Mouse (Mus musculus) cerebellum, adult 11-12 months (tissue): Measurements from ENCODE around the gene Xrcc1.
A peak's percentile ranks its signal among the peaks of the same experiment; 100 is the strongest.

Experiments
- DNase-seq: peaks from one replicate; pipeline ENCODE4 v3.0.0; 2022

Xrcc1 gene

DNA sequence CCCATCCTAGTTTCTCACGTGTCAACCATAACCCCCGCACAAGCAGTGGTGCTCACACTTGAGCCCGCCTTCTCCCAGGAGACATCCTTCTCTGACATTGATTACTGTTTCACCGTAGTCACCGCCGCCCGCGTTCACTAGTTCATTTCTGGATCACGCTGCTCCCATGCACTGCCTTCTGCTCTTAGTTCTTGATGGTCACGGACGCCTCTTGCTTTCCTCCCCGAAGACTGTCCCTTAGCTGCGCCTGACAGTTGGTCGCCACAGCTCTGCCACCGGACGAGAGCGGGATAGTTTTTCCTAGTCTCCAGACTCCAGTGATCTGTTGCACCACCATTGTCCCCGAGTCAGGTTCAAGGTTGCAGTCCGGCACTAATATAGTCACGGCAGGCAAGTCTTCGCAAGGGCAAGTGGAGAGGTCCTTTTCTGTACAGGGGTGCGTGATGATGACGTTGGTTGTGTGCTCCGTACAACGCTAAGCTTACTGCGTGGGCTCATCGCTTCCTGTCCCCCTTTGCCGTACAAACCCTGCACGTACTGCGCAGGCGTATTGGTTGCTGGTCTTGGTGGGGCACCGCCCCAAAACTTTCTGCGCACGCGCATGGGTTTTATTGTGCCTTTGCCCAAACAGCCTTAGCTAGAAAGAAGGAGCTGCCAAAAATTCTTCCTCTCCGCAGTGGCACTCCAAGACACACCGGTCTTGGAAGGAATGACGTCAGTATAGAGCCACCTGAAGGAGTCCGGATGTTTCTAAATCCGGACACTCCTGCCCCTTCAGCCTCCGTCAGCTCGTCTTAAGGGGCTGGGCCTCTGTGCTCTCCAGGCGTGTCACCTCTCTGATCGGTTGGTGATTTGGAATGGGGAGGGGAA, 15.8 kb upstream of the Xrcc1 start, which contains the start of gene Irgq:
Gene Irgq, plus strand, starts transcription at position 628 of the 870 bp plus-strand sequence.
- DNase-seq, result peak; percentile 99

DNA sequence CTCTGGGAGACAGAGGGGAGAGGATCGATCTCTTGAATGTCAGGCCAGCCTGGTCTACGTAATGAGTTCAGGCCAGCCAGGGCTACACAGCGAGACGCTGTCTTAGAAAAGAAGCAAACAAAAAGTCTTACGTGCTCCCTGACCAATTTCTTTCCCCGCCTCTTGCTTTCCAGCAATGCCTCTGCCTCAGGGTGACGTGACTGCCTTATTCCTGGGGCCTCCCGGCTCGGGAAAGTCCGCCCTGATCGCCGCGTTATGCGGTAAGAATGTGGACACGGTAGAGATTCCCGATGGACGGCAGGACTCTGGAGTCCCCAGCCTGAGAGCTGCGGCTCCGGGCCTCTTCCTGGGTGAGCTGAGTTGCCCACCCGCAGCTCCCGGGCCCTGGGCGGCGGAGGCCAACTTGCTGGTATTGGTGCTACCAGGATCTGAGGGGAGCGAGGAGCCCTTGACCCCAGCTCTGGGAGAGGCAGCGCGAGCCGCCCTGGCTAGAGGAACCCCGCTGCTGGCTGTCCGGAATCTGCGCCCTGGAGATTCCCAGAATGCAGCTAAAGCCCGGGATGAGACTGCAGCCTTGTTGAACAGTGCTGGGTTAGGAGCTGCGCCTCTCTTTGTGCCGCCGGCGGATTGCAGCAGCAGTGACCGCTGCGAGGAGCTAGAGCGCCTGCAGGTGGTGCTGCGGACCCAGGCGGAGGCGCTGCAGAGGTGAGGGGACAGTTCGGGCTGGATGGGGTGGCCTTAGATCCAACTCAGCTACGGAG, 14.7 kb upstream of the Xrcc1 start:
- peak; percentile 79 for DNase-seq

DNA sequence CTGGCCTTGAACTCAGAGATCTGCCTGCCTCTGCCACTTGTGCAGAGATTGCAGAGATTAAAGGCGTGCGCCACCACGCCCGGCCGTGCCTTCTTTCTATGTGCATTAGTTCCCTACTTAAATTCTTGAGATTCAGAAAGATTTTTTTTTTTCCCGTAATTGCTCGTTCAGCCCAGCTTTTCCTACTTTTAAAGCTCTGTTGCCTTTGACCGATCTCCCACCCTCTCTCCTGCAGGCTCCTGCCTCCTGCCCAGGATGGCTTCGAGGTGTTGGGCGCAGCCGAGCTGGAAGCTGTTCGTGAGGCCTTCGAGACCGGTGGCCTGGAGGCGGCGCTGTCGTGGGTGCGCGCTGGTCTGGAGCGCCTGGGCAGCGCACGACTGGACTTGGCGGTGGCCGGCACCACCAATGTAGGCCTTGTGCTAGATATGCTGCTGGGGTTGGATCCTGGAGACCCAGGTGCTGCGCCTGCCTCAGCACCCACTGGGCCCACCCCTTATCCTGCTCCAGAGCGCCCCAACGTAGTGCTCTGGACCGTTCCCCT, 13.0 kb upstream of the Xrcc1 start:
- no peak for DNase-seq

DNA sequence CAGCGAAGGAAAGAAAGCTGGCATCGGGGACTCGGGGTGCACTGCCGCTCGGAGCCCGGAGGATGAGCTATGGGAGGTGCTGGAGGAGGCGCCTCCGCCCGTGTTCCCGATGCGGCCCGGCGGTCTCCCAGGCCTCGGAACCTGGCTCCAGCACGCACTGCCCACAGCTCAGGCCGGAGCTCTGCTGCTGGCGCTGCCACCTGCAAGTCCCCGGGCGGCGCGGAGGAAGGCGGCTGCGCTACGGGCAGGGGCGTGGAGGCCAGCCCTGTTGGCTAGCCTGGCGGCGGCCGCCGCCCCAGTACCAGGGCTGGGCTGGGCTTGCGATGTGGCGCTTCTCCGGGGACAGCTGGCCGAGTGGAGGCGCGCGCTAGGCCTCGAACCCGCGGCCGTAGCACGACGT, 12.3 kb upstream of the Xrcc1 start:
- DNase-seq, result no peak

DNA sequence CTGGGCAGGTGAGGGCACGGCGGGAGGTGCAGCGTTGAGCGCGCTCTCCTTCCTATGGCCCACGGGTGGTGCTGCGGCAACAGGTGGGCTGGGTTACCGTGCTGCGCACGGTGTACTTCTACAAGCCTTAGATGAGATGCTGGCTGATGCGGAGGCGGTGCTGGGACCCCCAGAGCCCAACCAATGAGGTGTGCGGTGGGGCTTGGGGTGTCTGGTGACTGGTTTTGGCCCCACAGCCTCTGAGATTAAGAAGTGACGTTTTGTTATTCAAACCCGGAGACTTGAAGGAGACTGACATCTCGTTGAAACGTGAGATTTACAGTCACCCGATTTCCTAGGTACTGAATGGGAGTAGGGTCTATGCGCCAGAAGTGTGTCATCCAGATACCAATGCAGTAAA, 11.8 kb upstream of the Xrcc1 start:
- peak; percentile 16 for DNase-seq

DNA sequence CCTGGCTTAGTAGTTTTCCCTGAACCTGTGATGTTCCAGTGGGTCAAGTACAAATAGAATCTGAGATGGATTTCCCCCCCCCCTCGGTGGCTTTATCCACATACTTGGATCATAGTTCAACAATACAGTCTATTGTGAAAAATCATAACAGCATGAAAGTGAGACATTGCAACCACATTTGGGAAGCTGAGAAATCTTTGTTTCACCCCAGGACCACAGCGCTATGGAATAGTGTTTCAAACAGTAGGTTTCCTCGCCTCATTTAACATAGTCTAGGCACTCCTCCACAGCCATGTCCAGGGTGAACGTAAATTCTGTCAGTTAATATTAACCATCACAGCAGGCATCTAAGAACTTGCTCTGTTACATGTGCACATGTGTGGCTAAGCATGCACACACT, 9.0 kb upstream of the Xrcc1 start:
- DNase-seq, result no peak

DNA sequence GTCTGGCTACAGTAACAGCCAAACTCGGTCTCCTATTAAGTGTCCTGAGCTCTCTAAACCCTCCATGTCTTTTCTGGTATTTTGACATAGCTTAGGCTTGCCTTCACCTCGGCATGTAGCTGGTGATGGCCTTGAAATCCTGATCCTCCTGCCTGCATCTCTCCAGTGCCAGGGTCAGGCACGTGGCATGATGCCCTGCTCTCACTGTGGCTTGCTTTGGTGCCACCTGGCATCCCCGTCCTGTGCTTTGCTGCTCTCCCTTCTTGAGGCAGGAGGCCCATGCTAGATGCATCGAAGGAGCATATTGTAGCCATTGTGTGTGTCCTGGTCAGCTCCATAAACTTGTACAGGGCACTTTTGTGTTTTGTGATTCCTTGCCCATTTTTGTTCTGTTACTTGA, 8.5 kb upstream of the Xrcc1 start:
- DNase-seq, result peak; percentile 83

DNA sequence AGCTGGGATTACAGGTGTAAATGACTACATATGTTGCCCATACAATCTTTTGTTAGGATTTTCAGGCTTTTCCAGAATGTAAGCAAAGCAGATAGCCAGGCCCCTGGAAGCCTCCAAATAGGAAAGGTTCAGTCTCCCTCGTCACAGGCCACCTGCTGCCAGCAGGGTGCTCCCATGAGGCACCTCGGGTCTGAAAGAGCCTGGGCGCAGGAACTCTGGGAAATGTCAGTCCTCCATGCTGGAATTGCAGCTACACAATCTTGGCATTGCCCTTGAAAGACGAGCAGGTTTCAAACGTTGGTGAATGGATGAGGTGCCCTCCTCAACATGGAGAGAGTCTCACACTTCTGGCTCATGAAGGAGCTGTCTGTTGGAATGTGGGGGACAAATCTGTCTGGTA, 7.9 kb upstream of the Xrcc1 start:
- DNase-seq, result peak; percentile 50

DNA sequence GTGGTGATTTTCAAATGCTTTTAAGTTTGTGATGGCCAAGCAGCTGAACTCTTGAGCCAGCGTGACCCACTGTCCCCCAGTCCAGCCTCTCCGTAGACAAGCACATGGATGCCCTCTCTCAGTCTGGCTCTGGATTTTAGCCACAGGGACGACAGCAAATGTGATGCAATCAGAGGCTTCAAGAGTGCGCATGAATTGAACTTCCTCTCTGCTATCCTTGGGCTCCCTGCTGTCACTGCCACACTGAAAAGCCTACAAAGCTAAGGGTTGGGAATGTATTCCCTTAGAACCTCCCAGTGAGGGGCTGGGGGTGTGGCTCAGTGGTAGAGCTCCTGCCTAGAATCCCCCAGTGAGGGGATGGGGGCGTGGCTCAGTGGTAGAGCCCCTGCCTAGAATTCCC, 7.4 kb upstream of the Xrcc1 start:
- no peak for DNase-seq

DNA sequence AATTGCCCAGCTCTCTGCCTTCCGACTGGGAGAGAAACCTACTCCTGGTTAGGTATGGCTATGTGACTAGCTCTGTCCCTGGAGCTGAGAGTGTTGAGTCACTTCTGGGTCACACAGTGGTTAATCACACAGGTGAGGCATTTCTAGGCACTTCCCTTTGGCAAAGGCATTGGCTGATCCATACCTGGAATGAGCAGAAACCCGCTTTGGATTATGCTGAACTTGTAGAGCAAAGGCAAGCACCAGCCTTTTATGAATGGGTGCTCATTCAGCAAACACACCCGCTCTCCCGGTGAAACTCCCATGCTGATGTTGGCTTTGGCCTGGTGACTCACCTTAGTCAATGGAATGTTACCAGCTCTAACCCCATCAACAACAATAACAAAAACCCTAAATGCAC, 6.4 kb upstream of the Xrcc1 start:
- no peak for DNase-seq

DNA sequence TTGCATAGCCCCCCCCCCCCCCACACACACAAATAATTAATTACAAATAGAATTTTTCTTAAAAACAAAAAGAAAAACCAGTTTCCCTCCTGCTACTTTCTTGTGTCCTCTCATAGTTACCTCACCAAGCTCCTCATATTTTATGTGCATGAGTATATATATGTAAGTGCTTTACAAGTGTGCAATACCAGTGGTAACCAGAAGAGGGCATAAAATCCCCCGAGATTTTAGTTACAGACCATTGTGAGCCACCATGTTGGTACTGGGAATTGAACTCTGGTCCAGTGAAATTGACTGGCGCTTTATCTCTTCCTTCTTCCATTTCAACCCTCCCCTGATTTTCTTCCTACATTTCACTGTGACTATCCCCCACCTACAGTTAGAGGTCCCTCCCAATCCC, 1.6 kb upstream of the Xrcc1 start:
- no peak for DNase-seq

DNA sequence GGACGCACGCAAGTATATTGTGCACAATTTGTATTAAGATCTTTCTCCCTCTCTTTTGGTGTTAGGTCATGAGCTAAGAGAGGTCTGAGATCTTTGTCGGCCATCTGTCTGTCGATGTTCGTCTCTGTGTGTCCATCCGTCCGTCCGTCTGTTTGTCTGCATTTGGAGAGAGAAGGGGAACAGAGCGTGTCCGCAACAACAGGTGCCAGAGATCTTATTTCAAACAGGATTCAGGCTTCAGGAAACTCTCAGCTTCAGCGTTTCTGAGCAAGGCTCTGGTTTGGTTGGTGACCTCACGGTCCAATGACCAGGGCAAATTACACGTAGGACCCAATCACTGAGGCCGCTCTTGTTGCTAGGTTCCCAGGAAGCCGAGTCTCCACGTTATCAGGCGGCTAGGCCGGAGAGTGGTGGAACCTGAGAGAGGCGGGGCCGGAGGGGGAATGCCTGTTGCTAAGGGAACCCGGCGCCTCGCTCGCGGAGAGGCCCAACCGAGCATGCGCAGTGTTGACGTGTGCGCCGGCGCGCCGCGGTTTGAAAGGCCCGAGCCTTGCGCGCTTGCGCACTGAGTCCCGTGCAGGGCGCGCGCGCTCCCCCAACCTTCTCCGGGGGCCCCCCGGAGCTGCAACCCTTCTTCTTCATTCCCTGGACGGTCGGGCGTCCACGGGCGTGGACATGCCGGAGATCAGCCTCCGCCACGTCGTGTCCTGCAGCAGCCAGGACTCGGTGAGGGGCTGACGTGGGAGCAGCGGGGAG, 723 bp downstream of the Xrcc1 start:
- peak; percentile 100 for DNase-seq

DNA sequence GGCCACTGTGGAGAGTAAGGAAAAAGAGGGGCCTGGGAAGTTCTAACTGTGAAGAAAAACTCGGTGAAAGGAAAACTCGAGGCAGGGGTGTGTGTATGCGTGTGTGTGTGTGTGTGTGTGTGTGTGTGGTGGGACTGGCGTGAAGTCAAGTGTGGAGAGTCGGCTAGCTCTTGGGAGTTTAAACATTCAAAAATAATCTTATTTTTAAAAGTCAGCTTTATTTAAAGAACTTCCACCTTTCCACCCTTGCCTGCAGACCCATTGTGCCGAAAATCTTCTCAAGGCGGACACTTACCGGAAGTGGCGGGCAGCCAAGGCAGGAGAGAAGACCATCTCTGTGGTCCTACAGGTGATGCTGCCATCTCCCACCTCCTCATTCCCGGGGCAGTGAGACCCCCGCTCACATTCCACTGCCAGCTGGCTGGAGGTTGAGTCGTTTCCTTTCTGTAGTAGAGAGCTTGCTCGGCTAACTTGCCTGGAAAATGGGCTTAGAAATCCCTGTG, 1.5 kb downstream of the Xrcc1 start:
- peak; percentile 69 for DNase-seq

DNA sequence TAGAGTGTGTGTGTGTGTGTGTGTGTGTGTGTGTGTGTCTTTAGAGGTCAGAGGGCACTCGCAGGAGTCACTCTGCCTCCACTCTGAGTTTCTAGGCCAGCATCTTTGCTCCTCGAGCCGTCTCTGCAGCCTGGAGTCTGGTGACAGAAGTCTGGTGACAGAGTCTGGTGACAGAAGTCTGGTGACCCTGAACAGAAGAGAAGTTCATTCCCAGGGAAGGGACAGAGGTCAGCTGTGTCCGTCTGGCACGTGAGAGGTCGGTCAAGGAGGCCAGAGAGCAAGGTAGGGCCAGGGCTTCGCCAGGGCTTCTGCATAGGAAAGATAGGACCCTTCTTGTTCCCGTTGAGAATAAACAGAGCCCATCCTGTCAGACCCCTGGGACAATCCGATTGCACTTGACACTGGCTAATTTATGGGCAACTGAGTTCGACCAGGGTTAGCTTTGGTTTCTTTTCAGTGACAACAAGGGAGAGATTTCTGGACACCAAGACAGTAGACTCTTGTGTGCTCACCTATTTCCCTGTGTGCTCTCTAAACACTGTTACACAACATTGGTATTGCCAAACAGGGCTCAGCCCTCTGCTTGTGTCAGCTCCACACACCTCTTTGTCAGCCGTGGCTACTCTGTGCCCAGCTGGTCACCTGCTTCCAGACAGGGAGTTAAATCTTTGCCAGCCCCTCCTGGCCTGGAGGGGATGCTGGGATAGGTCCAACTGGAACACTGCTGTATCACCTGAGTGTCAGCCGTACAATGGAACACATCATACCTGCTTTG, 6.1 kb downstream of the Xrcc1 start:
- no peak for DNase-seq

DNA sequence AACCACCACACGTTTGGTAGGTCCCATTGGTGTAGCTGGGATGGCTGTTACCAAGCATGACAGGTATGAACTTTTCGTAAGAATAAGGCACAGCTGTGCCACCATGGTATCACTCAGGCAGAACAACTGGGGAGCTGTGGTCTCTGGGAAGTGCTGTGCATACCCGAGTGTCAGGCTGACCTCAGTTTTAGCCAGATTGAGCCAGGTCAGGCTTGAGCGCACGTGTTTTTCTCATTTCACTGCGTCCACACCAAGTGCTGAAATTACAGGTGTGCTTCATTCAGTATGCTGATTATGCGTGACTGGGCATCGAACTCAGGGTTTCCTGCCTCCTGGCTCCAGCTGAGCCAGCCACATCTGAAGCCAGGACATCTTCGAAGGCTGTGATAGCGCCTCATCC, 9.7 kb downstream of the Xrcc1 start:
- no peak for DNase-seq

DNA sequence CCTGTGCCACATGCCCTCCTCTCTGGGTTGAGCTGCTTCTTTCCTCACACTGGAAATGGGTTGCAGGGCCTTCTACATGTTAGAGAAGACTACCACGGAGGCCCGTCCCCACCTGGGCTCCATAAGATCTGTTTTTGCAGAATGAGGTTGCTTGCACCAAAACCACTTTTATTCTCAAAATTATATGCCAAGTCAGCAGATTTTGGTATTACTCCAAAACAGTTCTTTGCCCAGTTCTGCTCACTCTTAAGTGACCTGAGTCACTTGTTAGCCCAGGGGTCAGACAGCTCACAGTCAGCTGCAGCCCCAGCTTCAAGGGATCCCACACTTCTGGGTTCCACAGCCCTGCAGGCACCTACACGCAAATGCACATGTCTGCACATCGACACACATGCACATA, 15.4 kb downstream of the Xrcc1 start:
- no peak for DNase-seq

DNA sequence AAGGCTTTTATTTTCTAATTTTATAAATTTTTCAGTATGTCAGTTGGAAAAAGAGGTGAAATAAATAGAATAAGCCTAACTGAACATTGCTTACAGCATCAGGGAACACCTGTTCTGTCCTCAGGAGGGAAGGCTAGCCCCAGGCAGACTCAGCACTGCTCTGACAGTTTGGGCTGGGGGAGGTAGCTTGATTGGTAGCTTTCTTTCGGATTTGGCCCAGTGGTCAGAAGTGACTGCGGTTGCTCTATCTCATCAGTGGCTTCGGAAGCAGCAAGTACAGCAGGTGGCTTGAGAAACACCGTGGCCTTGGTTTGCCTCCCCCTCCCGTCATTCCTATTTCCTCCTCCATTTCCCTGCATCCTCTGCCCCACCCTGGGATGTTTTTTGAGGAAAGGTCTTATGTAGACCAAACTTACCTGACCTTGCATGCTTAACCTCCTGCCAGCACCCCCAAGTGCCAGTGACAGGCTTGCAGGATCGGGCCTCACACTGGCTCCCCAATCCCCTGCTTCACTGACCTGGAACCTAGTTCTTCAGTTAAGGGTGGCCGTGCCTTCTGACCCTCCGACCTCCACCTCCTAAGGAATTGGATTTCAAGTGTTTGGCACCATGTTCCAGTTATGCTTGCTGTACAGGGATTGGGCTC, 17.2 kb downstream of the Xrcc1 start:
- no peak for DNase-seq

DNA sequence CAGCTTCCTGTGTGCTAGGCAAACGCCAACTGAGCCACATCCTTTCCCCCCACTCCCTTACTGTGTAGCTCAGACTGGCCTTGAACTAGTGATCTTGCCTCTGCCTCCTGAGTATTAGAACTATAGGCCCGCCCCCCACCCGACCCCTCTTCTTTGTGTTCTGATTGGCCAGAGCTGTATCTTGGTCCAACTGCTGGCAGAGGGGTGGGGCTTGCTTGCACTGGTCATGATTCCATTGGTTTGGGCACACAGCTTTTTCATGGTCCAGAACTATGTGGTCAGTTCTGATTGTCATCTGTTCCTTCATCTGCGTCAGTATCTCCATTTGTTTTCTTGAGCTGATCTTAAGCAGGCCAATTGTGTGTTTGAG, 17.7 kb downstream of the Xrcc1 start:
- DNase-seq, result no peak

DNA sequence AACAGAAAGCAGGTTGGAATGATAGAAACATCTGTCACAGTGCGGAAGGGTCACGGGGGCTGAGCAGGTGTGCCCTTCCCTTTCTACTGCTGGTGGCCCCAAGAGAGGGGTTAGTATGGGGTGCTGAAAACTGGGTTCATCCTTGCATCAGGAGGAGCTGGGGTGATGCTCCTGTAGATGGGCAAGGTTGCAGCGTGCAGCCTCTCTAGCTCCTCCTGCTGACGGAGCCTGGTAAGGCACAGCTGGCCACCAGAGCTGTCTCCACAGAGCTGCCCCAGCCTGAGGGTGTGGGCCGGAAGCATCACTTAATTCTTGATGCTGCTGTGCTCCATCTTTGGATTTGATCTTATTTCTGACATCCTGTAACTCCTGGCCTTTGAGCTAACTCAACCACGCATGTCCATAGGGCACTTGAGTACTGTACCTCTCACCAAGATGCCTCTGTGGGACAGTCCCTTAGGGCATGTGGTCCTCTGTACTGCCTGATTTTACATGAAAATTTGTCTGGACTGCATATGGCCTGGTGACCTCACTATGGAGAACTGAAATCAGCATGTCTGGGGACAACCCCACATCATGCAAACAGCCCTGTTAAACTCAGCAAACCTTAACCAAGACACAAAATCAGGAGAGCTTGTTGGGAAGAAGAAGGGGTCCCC, 18.6 kb downstream of the Xrcc1 start:
- peak; percentile 54 for DNase-seq

DNA sequence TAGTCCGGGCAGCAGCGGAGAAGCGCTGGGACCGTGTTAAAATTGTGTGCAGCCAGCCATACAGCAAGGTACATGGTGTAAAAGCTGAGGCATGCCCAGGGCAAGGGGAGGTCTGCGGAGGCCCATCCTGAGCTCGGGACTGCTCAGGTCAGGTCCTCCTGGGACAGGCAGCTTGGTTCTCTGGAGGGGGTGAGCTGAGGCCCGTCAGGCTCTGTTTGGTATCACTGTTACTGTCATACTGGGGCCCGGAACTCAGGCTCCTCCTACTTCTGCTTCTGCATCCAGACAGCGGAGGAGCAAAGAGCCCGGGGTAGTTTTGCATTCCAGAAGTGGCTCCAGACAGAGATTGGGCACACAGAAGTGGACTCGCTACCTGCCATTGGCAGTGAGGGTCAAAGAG, 19.5 kb downstream of the Xrcc1 start:
- no peak for DNase-seq

DNA sequence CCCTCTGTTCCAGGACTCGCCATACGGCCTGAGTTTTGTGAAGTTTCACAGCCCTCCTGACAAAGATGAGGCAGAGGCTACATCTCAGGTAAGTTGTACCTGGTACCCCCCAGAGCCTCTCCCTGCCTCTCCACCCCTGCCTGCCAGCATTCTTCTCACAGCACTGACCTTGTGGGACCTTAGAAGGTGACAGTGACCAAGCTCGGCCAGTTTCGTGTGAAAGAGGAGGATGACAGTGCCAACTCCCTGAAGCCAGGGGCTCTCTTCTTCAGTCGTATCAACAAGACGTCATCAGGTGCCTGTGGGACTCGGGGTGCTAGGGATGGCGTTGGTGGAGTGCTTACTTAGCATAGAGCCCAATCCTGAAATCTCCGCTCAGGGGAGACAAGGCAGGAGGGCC, 20.1 kb downstream of the Xrcc1 start:
- DNase-seq, result no peak
